Mouse (Mus musculus): ENCODE results near the gene Atp6v1a.

- TF ChIP-seq CTCF (IDR thresholded peaks at IDR 0.05; ENCODE audit: low read depth, low read length) (no peak), GATA1 (IDR thresholded peaks at IDR 0.05; ENCODE audit: borderline replicate concordance, low read length) (no peak), TAL1 (conservative IDR thresholded peaks at IDR 0.05; ENCODE audit: low read depth, low read length) (no peak), GATA2 (IDR thresholded peaks at IDR 0.05; ENCODE audit: borderline replicate concordance, low read depth, low read length) (no peak)
Measured at GRCm38 (mm10) chr16:44173966-44174530, 34.5 kb upstream of the Atp6v1a start.

Measured in G1E (cell line).